Mouse (Mus musculus): Measurements from ENCODE around the gene Fam208b. TPM values are rescaled to one million over a fixed set of nuclear protein-coding genes. Genes with fewer than 3 reads are reported as not detected.
A peak's percentile ranks its signal among the peaks of the same experiment; 100 is the strongest.

Fam208b gene
- polyA plus RNA-seq, 1 experiment from 2014 or later = 24.1 TPM

DNA sequence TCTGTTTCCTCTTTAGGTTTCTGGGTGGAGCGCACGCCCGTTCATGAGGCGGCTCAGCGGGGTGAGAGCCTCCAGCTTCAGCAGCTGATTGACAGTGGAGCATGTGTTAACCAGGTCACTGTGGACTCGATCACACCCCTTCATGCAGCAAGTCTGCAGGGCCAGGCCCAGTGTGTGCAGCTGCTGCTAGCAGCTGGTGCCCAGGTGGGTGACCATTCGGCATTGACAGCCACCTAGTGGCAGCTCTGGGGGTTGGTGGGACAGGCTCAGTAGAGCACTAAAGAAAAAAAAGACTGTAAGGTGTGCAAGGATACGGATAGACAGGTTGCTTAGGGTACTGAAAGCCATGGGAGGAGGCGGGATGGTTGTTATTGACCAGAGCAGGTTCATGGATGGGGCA is 31.1 kb upstream of the Fam208b start:
- Histone ChIP-seq H3K27me3 (ENCODE audit: control insufficient read depth, insufficient read depth, low read length) (no peaks in the 10 kb centered on the region), H3K4me3 (ENCODE audit: low read depth, low read length) (no peak overlapping the region), H3K27ac (ENCODE audit: low read length) (no peak overlapping the region), H3K36me3 (ENCODE audit: control insufficient read depth, insufficient read depth, low read length) (no peaks in the 10 kb centered on the region), H3K4me2 (replicated peaks; ENCODE audit: low read depth, low read length) (no peak overlapping the region), H3K9ac (replicated peaks; ENCODE audit: low read depth, low read length) (no peak overlapping the region), H3K9me3 (ENCODE audit: control insufficient read depth, low read depth, low read length) (no peaks in the 10 kb centered on the region), H3K4me1 (ENCODE audit: control insufficient read depth, insufficient read depth, low read length) (no peaks in the 10 kb centered on the region)
- WGBS = 61% methylated on average over 9 of the region's 9 CpGs
- peak; percentile 62 for ATAC-seq (ENCODE audit: insufficient number of reproducible peaks, insufficient read depth, low FRiP score, low read depth)

DNA sequence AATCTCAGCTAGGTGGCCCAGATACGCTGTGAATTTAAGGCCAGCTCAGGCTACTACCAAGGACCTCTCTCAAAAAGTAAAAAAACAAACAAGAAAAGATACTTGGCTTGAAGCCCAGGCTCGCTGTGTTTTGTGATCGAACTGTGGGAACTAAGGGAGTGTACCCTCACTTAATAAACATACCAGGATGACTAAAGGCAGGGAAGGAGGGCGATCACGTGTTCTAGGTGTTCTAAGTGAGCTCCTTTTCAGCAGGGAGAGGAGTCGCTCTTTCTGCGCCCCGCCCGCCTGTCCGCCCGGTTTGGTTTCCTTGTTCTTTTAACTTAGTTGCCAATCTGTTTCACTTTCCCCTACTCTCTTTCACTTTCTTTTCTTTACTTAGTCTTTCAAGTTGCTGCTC is 25.9 kb upstream of the Fam208b start:
- no peak overlapping the region for H3K4me2 ChIP-seq (replicated peaks; ENCODE audit: low read depth, low read length)
- H3K36me3 ChIP-seq (ENCODE audit: control insufficient read depth, insufficient read depth, low read length) = no peaks in the 10 kb centered on the region
- no peaks in the 10 kb centered on the region for H3K9me3 ChIP-seq (ENCODE audit: control insufficient read depth, low read depth, low read length)
- 0 out of 2 replicates have a peak, but pooled peaks cover 2% of the 10 kb centered on the region for H3K4me1 ChIP-seq (ENCODE audit: control insufficient read depth, insufficient read depth, low read length)
- H3K27me3 ChIP-seq (ENCODE audit: control insufficient read depth, insufficient read depth, low read length) = no peaks in the 10 kb centered on the region
- peak; percentile 76 for ATAC-seq (ENCODE audit: insufficient number of reproducible peaks, insufficient read depth, low FRiP score, low read depth)
- WGBS = 58% methylated on average over 11 of the region's 11 CpGs
- no peak overlapping the region for H3K9ac ChIP-seq (replicated peaks; ENCODE audit: low read depth, low read length)
- H3K4me3 ChIP-seq (ENCODE audit: low read depth, low read length) = no peak overlapping the region
- H3K27ac ChIP-seq (ENCODE audit: low read length) = no peak overlapping the region

DNA sequence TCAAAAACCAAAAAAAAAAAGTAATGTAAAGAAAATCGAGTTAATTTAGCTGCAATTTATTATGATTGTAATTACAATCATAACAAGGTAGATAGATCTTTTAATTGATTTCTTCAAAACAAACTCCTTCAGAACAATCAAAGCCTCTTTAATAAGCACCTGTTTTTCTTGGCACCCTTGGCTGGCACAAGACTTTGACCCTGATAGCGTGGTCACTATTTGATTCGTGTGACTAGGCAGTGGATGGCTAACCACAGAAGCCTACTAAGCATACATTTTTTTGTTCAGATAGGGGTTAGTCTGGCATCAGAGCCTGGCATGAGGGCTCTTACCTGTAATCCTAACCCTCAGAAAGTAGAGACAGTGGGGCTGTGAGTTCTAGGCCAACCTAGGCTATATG is 24.2 kb upstream of the Fam208b start:
- H3K27me3 ChIP-seq (ENCODE audit: control insufficient read depth, insufficient read depth, low read length) = no peaks in the 10 kb centered on the region
- H3K9ac ChIP-seq (replicated peaks; ENCODE audit: low read depth, low read length) = no peak overlapping the region
- no peaks in the 10 kb centered on the region for H3K36me3 ChIP-seq (ENCODE audit: control insufficient read depth, insufficient read depth, low read length)
- peaks cover 2% of the 10 kb centered on the region; the same call in 1 of the 2 replicates for H3K9me3 ChIP-seq (ENCODE audit: control insufficient read depth, low read depth, low read length)
- ATAC-seq (ENCODE audit: insufficient number of reproducible peaks, insufficient read depth, low FRiP score, low read depth) = no peak
- H3K4me2 ChIP-seq (replicated peaks; ENCODE audit: low read depth, low read length) = no peak overlapping the region
- 0 out of 2 replicates have a peak, but pooled peaks cover 2% of the 10 kb centered on the region for H3K4me1 ChIP-seq (ENCODE audit: control insufficient read depth, insufficient read depth, low read length)
- H3K4me3 ChIP-seq (ENCODE audit: low read depth, low read length) = no peak overlapping the region
- WGBS = 87% methylated on average over 3 of the region's 3 CpGs
- no peak overlapping the region for H3K27ac ChIP-seq (ENCODE audit: low read length)

DNA sequence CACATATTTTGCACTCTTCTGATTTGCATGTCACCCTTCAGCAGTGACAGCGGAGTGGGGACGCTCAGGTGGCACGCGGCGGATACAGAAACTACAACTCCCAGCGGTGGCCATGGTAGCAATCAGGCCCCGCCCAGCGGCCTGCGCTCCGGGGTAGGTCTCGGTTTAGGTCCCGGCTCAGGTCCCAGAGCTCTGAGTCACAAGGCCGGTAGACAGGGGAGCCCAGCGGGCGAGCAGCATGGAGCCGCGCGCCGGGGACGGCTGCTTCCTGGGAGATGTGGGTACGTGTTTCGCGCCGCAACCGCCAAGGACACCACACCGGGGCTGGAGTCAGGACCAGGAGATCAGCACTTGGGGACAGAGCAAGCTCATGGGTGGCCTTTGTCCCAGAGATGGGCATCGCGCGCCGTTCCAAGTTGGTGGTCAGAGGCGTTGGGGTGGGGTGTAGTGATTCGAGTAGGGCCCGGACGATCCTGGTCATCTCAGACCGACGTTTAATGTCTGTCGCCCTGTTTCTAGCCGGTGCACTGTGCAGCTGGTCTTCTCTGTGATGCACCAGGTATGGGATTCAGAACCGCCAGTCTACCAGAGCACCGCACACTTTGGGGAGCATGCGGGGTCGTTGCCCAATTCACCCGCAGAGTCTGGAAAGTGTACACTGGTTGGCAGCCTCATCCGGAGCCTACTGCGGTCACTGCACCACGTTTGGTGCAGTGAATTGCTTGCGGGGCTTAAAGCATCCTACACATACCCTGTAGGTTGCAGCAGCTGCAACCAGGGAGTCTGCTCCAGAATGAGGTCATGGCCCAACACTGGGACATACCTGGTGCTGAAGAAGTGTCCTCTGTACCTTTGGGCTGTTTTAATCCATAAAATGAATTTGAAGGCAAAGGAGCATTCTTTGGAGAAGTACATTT is 23.2 kb upstream of the Fam208b start, which contains the start of gene Asb13:
Gene Asb13 (plus strand): TSS at position 138 of the 917 bp plus-strand sequence.
- Histone ChIP-seq H3K27ac (ENCODE audit: low read length) (peak within 1 kb of the TSS; percentile 27; the same call in 1 of the 2 replicates), H3K9me3 (ENCODE audit: control insufficient read depth, low read depth, low read length) (peaks cover 2% of the 10 kb centered on the region; the same call in 1 of the 2 replicates), H3K4me3 (ENCODE audit: low read depth, low read length) (peak within 1 kb of the TSS; percentile 66), H3K27me3 (ENCODE audit: control insufficient read depth, insufficient read depth, low read length) (no peaks in the 10 kb centered on the region), H3K36me3 (ENCODE audit: control insufficient read depth, insufficient read depth, low read length) (no peaks in the 10 kb centered on the region), H3K4me1 (ENCODE audit: control insufficient read depth, insufficient read depth, low read length) (0 out of 2 replicates have a peak, but pooled peaks cover 2% of the 10 kb centered on the region), H3K9ac (replicated peaks; ENCODE audit: low read depth, low read length) (peak within 1 kb of the TSS; percentile 55), H3K4me2 (replicated peaks; ENCODE audit: low read depth, low read length) (peak within 1 kb of the TSS; percentile 74)
- ATAC-seq (ENCODE audit: insufficient number of reproducible peaks, insufficient read depth, low FRiP score, low read depth) = peak; percentile 92
- WGBS = 2% methylated on average over 47 of the region's 47 CpGs

DNA sequence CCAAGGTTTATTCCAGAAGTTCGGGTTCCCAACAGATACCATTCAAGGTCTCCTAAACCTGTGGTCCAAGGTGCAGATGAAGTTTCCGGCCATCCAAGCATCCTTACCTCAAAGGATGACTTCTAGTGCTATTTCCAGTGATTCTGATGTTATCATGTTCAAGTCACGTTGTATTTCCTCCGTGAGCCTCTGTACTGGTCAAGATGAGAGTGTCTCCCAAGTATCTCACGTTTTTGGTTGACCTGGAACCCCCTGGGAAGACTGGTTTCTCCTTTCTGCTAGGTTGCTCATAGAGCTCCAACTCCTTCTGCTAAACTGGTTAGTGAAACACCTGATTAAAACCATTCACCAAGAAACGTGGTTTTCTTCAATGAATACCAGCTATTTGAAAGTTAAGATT is 22.2 kb upstream of the Fam208b start:
- WGBS = 44% methylated on average over 6 of the region's 6 CpGs
- ATAC-seq (ENCODE audit: insufficient number of reproducible peaks, insufficient read depth, low FRiP score, low read depth) = no peak
- H3K4me2 ChIP-seq (replicated peaks; ENCODE audit: low read depth, low read length) = peak overlapping the region; percentile 74; the same call in 1 of the 2 replicates

DNA sequence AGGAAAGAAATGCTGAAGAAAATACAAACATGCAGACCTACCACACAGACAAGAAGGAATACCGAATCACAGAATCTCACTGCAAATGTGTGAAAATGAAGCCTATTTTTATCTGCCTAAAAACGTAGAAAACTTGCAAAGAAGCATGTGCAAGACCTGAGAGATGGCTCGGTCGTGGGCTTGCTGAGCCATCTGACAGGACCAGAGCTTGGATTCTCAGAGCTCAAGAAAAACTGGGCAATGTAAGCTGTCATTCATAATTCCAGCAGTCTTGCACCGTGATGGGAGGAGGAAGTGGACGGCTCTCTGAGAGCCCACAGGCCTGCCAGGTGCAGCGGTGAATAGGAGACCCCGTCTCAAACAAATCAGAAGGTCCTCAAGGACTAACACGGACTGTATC is 21.6 kb upstream of the Fam208b start:
- 82% methylated on average over 9 of the region's 9 CpGs for WGBS
- no peaks in the 10 kb centered on the region for H3K27me3 ChIP-seq (ENCODE audit: control insufficient read depth, insufficient read depth, low read length)
- H3K9ac ChIP-seq (replicated peaks; ENCODE audit: low read depth, low read length) = no peak overlapping the region
- no peak overlapping the region for H3K4me3 ChIP-seq (ENCODE audit: low read depth, low read length)
- H3K36me3 ChIP-seq (ENCODE audit: control insufficient read depth, insufficient read depth, low read length) = no peaks in the 10 kb centered on the region
- H3K9me3 ChIP-seq (ENCODE audit: control insufficient read depth, low read depth, low read length) = peaks cover 2% of the 10 kb centered on the region; the same call in 1 of the 2 replicates
- no peak overlapping the region for H3K4me2 ChIP-seq (replicated peaks; ENCODE audit: low read depth, low read length)
- 0 out of 2 replicates have a peak, but pooled peaks cover 2% of the 10 kb centered on the region for H3K4me1 ChIP-seq (ENCODE audit: control insufficient read depth, insufficient read depth, low read length)
- H3K27ac ChIP-seq (ENCODE audit: low read length) = no peak overlapping the region
- no peak for ATAC-seq (ENCODE audit: insufficient number of reproducible peaks, insufficient read depth, low FRiP score, low read depth)

More for the DNA sequence above, 22.2 kb upstream of the Fam208b start:
- no peaks in the 10 kb centered on the region for H3K36me3 ChIP-seq (ENCODE audit: control insufficient read depth, insufficient read depth, low read length)
- H3K9me3 ChIP-seq (ENCODE audit: control insufficient read depth, low read depth, low read length) = peaks cover 2% of the 10 kb centered on the region; the same call in 1 of the 2 replicates
- 0 out of 2 replicates have a peak, but pooled peaks cover 2% of the 10 kb centered on the region for H3K4me1 ChIP-seq (ENCODE audit: control insufficient read depth, insufficient read depth, low read length)
- H3K27ac ChIP-seq (ENCODE audit: low read length) = no peak overlapping the region
- H3K27me3 ChIP-seq (ENCODE audit: control insufficient read depth, insufficient read depth, low read length) = no peaks in the 10 kb centered on the region
- no peak overlapping the region for H3K9ac ChIP-seq (replicated peaks; ENCODE audit: low read depth, low read length)
- H3K4me3 ChIP-seq (ENCODE audit: low read depth, low read length) = no peak overlapping the region

DNA sequence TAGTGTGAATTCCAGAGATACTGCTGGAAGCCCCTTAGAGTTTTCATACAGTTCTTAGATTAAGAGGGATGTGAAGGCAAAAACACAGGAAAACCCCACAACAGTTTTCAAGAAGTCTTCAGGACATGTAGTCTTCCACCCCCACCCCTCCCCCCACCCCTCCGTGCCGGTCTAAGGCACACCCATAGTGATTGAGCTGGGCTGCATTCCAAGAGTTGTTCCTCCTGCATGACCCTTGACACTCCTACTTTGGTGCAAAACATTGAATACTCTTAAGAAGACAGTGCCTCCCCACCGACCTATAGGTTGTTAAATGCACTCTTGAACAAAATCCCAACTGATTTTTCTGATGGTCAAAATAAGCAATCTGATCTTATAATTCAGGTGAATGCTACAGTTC is 17.2 kb upstream of the Fam208b start:
- ATAC-seq (ENCODE audit: insufficient number of reproducible peaks, insufficient read depth, low FRiP score, low read depth) = no peak
- no peaks in the 10 kb centered on the region for H3K36me3 ChIP-seq (ENCODE audit: control insufficient read depth, insufficient read depth, low read length)
- 15% methylated on average over 3 of the region's 3 CpGs for WGBS

DNA sequence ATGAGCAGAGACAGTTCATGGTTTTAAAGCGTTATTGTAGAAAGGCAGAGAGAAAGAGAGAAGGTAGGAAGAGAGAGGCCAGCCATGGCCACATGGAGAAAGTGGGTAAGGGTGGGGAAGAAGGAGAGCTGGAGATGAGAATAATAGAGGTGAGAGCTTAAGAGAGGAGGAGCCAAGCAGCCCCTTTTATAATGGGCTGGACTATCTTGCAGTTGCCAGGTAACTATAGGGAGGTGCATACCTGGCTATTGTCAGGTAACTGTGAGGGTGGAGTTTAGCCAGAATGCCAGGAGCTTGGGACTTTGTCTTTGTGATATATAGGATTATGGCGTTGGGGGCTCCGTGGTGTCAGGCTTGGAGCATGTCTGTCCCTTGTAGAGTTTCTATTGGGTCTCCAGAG is 16.2 kb upstream of the Fam208b start:
- peak; percentile 46; the same call in 1 of the 2 replicates for ATAC-seq (ENCODE audit: insufficient number of reproducible peaks, insufficient read depth, low FRiP score, low read depth)
- Histone ChIP-seq H3K36me3 (ENCODE audit: control insufficient read depth, insufficient read depth, low read length) (no peaks in the 10 kb centered on the region), H3K27ac (ENCODE audit: low read length) (no peak overlapping the region), H3K9ac (replicated peaks; ENCODE audit: low read depth, low read length) (no peak overlapping the region), H3K4me3 (ENCODE audit: low read depth, low read length) (no peak overlapping the region), H3K9me3 (ENCODE audit: control insufficient read depth, low read depth, low read length) (peaks cover 2% of the 10 kb centered on the region; the same call in 1 of the 2 replicates), H3K27me3 (ENCODE audit: control insufficient read depth, insufficient read depth, low read length) (no peaks in the 10 kb centered on the region), H3K4me1 (ENCODE audit: control insufficient read depth, insufficient read depth, low read length) (no peaks in the 10 kb centered on the region), H3K4me2 (replicated peaks; ENCODE audit: low read depth, low read length) (no peak overlapping the region)
- WGBS = 58% methylated on average over 3 of the region's 3 CpGs

More for the DNA sequence above, 17.2 kb upstream of the Fam208b start:
- H3K4me1 ChIP-seq (ENCODE audit: control insufficient read depth, insufficient read depth, low read length) = no peaks in the 10 kb centered on the region
- H3K9me3 ChIP-seq (ENCODE audit: control insufficient read depth, low read depth, low read length) = peaks cover 2% of the 10 kb centered on the region; the same call in 1 of the 2 replicates
- H3K9ac ChIP-seq (replicated peaks; ENCODE audit: low read depth, low read length) = no peak overlapping the region
- H3K4me3 ChIP-seq (ENCODE audit: low read depth, low read length) = no peak overlapping the region
- no peak overlapping the region for H3K4me2 ChIP-seq (replicated peaks; ENCODE audit: low read depth, low read length)
- H3K27ac ChIP-seq (ENCODE audit: low read length) = no peak overlapping the region
- H3K27me3 ChIP-seq (ENCODE audit: control insufficient read depth, insufficient read depth, low read length) = no peaks in the 10 kb centered on the region
